Mouse (Mus musculus) ES-E14 (cell line): ENCODE results near the gene Mlc1. TPM values are rescaled to one million over a fixed set of nuclear protein-coding genes. Genes with fewer than 3 reads are reported as not detected.

Experiments
- DNase-seq: peaks from one replicate; pipeline ENCODE4 v3.0.0-alpha.2; 2013; ENCODE audit warnings: low read depth, low spot score
- H3K27ac ChIP-seq: 2 replicates; pipeline ENCODE4 v1.5.1; 2012; ENCODE audit warnings: low read depth, mild to moderate bottlenecking, low read length, moderate library complexity, mixed read lengths; ENCODE audit not compliant: poor library complexity, insufficient read depth, severe bottlenecking
- H3K36me3 ChIP-seq: 2 replicates; pipeline ENCODE4 v1.6.1; 2012; ENCODE audit warnings: mild to moderate bottlenecking, low read length, moderate library complexity, mixed read lengths; ENCODE audit not compliant: control insufficient read depth, poor library complexity, insufficient read depth, severe bottlenecking
- H3K4me1 ChIP-seq, 2 experiments: fragments of 150-350 bp in 1 of 2; sonication (generic) in 1 of 2; 2 replicates each; pipeline ENCODE4 v1.6.1; 2012; ENCODE audit warnings: low read length in 2 of 2, mild to moderate bottlenecking in 1 of 2, mixed read lengths in 1 of 2; ENCODE audit not compliant: control insufficient read depth in 2 of 2, insufficient read depth in 2 of 2, poor library complexity in 1 of 2
- H3K4me3 ChIP-seq, 2 experiments: fragments of 150-350 bp in 1 of 2; sonication (generic) in 1 of 2; 2 replicates each; pipeline ENCODE4 v1.5.1; 2012; ENCODE audit warnings: low read length in 2 of 2, low read depth in 1 of 2, mild to moderate bottlenecking in 1 of 2, mixed read lengths in 1 of 2; ENCODE audit not compliant: insufficient read depth in 1 of 2, poor library complexity in 1 of 2, severe bottlenecking in 1 of 2
- H3K9ac ChIP-seq: 2 replicates; pipeline ENCODE4 v1.6.1; 2012; ENCODE audit warnings: low read depth, mild to moderate bottlenecking, low read length, mixed read lengths; ENCODE audit not compliant: poor library complexity, insufficient read depth, severe bottlenecking
- H3K9me3 ChIP-seq: fragments of 150-350 bp; sonication (generic); 2 replicates; pipeline ENCODE4 v1.6.1; 2012; ENCODE audit warnings: low read depth, mild to moderate bottlenecking, low read length; ENCODE audit not compliant: control insufficient read depth, insufficient read depth
- CHD2 ChIP-seq: IDR thresholded peaks from 2 replicates; pipeline ENCODE4 v1.6.1; 2014; ENCODE audit warnings: mild to moderate bottlenecking, low read depth, low read length, inconsistent platforms
- HCFC1 ChIP-seq: IDR thresholded peaks from 2 replicates; pipeline ENCODE4 v1.6.1; 2012; ENCODE audit warnings: low read length, inconsistent platforms, borderline replicate concordance; ENCODE audit not compliant: insufficient read depth
- MAFK ChIP-seq: IDR thresholded peaks from 2 replicates; pipeline ENCODE4 v1.6.1; 2014; ENCODE audit warnings: mild to moderate bottlenecking, low read depth, low read length, inconsistent platforms; ENCODE audit not compliant: insufficient read depth
- ZC3H11A ChIP-seq: IDR thresholded peaks from 2 replicates; pipeline ENCODE4 v1.6.1; 2012; ENCODE audit warnings: low read depth, mild to moderate bottlenecking, inconsistent platforms, low read length, borderline replicate concordance
- ZNF384 ChIP-seq: IDR thresholded peaks from 2 replicates; pipeline ENCODE4 v1.6.1; 2012; ENCODE audit warnings: low read depth, low read length, inconsistent platforms
- in situ Hi-C, 2 experiments: fragments of 600-800 bp; cut with MboI; formaldehyde crosslinking; loops; one replicate each; pipeline ENCODE4 v1.15.1; 2025; ENCODE audit warnings: low sequenced_read_pairs in 2 of 2, inconsistent platforms in 1 of 2; ENCODE audit not compliant: unreplicated experiment in 2 of 2
- total RNA-seq: library from RNA; depleted of rRNA; stranded (reverse); fragments of 300-350 nt; gene quantifications from 2 replicates; pipeline ENCODE4 v1.2.3, GENCODE M21; 2012

Mlc1 gene
- total RNA-seq, 1 experiment: 0.36 TPM

- H3K4me3 ChIP-seq: no peak overlapping the region
- H3K27ac ChIP-seq: no peak overlapping the region
- H3K9ac ChIP-seq: no peak overlapping the region
- no peak for DNase-seq
- TF ChIP-seq MAFK (no peak), HCFC1 (no peak), ZNF384 (no peak), ZC3H11A (no peak), CHD2 (no peak)
- no peaks in the 10 kb centered on the region for H3K9me3 ChIP-seq
- in situ Hi-C loops: no loop called here
- H3K36me3 ChIP-seq: no peaks in the 10 kb centered on the region
- H3K4me1 ChIP-seq: no peaks in the 10 kb centered on the region
Measured at GRCm38 (mm10) chr15:88998636-88999035, 19.8 kb upstream of the Mlc1 start.

GRCm38 (mm10) chr15:88989236-88989635 lies 10.4 kb upstream of the Mlc1 start:
- no peak for TF ChIP-seq HCFC1
- no peak for TF ChIP-seq CHD2
- TF ChIP-seq ZNF384: no peak
- no peak for TF ChIP-seq MAFK
- no peak for TF ChIP-seq ZC3H11A
- Histone ChIP-seq H3K9ac (no peak overlapping the region), H3K4me3 (no peak overlapping the region), H3K9me3 (no peaks in the 10 kb centered on the region), H3K36me3 (no peaks in the 10 kb centered on the region), H3K27ac (no peak overlapping the region), H3K4me1 (no peaks in the 10 kb centered on the region)
- DNase-seq: no peak
- in situ Hi-C loops: no loop called here

GRCm38 (mm10) chr15:88982534-88983079 lies 3.8 kb upstream of the Mlc1 start, which contains the start of gene Mov10l1:
TSS of gene Mov10l1 (plus strand) at chr15:88982909.
- in situ Hi-C loops: no loop called here
- TF ChIP-seq MAFK: no peak
- TF ChIP-seq ZC3H11A: no peak
- 0 out of 2 replicates have a peak, but pooled peaks have one; percentile 23 for TF ChIP-seq CHD2
- no peak for TF ChIP-seq ZNF384

GRCm38 (mm10) chr15:88979138-88979446 lies 285 bp upstream of the Mlc1 start:
- H3K36me3 ChIP-seq: no peaks in the 10 kb centered on the region
- no peaks in the 10 kb centered on the region for H3K9me3 ChIP-seq
- TF ChIP-seq MAFK (no peak), CHD2 (no peak), HCFC1 (no peak), ZNF384 (no peak), ZC3H11A (no peak)
- no peaks in the 10 kb centered on the region for H3K4me1 ChIP-seq
- H3K27ac ChIP-seq: no peak overlapping the region
- H3K4me3 ChIP-seq: no peak overlapping the region
- no peak overlapping the region for H3K9ac ChIP-seq
- no peak for DNase-seq
- in situ Hi-C loops: no loop called here

More at GRCm38 (mm10) chr15:88982534-88983079, 3.8 kb upstream of the Mlc1 start, which contains the start of gene Mov10l1:
- no peak within 1 kb of the TSS for H3K27ac ChIP-seq
- H3K36me3 ChIP-seq: no peaks in the 10 kb centered on the region
- DNase-seq: peak; percentile 49
- H3K4me3 ChIP-seq: peak within 1 kb of the TSS; percentile 21 to 38; a peak in 3 of 4 replicates
- H3K9me3 ChIP-seq: no peaks in the 10 kb centered on the region
- no peaks in the 10 kb centered on the region for H3K4me1 ChIP-seq
- no peak within 1 kb of the TSS for H3K9ac ChIP-seq

GRCm38 (mm10) chr15:88972300-88972699 lies 6.5 kb downstream of the Mlc1 start:
- Histone ChIP-seq H3K4me3 (no peak overlapping the region), H3K9me3 (no peaks in the 10 kb centered on the region), H3K36me3 (no peaks in the 10 kb centered on the region), H3K4me1 (no peaks in the 10 kb centered on the region), H3K9ac (no peak overlapping the region), H3K27ac (no peak overlapping the region)
- in situ Hi-C loops: no loop called here
- DNase-seq: no peak
- TF ChIP-seq CHD2 (no peak), ZC3H11A (no peak), HCFC1 (no peak), MAFK (no peak), ZNF384 (no peak)
